Mouse (Mus musculus) left cerebral cortex, adult 2 months (tissue): ENCODE measurements around the gene Bola2. TPM values are rescaled to one million over a fixed set of nuclear protein-coding genes. Genes with fewer than 3 reads are reported as not detected.
"Not testable (repeated sequence)": the region's sequence is repeated elsewhere in the genome, so short reads cannot be mapped to it uniquely, and the experiment has no call there.

Source experiments
- DNase-seq, 2 experiments: peaks; one replicate each; pipeline ENCODE4 v3.0.0; 2021 to 2022; ENCODE audit warnings: low spot score in 2 of 2, mixed read lengths in 1 of 2; ENCODE audit errors: extremely low spot score in 1 of 2
- H3K27ac ChIP-seq: fragments of 200-600 bp; 2 replicates; pipeline ENCODE4 v1.8.1; 2022
- H3K4me3 ChIP-seq: fragments of 200-600 bp; 2 replicates; pipeline ENCODE4 v1.8.1; 2022
- CTCF ChIP-seq: fragments of 200-600 bp; IDR thresholded peaks from 2 replicates; pipeline ENCODE4 v1.8.1; 2022; ENCODE audit warnings: antibody characterized with exemption, mild to moderate bottlenecking, moderate library complexity
- intact Hi-C: fragments of 180-260 bp; cut with DNase I; formaldehyde crosslinking; loops from one replicate; pipeline ENCODE4 v1.15.1; 2025
- total RNA-seq, 2 experiments: library from RNA; stranded (reverse); gene quantifications; 2 replicates each; pipeline ENCODE4 v1.2.3; 2021

The Bola2 gene
- total RNA-seq, 2 experiments from 2014 or later: 100 to 106 TPM

- DNase-seq: no peak
- no peak for TF ChIP-seq CTCF
- no peak overlapping the region for H3K4me3 ChIP-seq
- H3K27ac ChIP-seq: no peak overlapping the region
- intact Hi-C loops: no loop called here
These were observed 27.6 kb upstream of the Bola2 start for GRCm38 (mm10) chr7:126667495-126668090.

GRCm38 (mm10) chr7:126668452-126668851 is 26.7 kb upstream of the Bola2 start:
- no peak for TF ChIP-seq CTCF
- H3K27ac ChIP-seq: no peak overlapping the region
- intact Hi-C loops: no loop called here
- no peak for DNase-seq
- no peak overlapping the region for H3K4me3 ChIP-seq

GRCm38 (mm10) chr7:126670152-126670551 is 25.0 kb upstream of the Bola2 start:
- intact Hi-C loops: no loop called here
- no peak overlapping the region for H3K27ac ChIP-seq
- H3K4me3 ChIP-seq: no peak overlapping the region
- no peak for TF ChIP-seq CTCF
- no peak for DNase-seq

GRCm38 (mm10) chr7:126672111-126672510 is 23.1 kb upstream of the Bola2 start:
- TF ChIP-seq CTCF: no peak
- DNase-seq: no peak
- no peak overlapping the region for H3K4me3 ChIP-seq
- no peak overlapping the region for H3K27ac ChIP-seq
- intact Hi-C loops: no loop called here

GRCm38 (mm10) chr7:126675104-126675503 is 20.1 kb upstream of the Bola2 start:
- no peak for DNase-seq
- TF ChIP-seq CTCF: no peak
- no peak overlapping the region for H3K4me3 ChIP-seq
- no peak overlapping the region; the same call in 1 of the 2 replicates for H3K27ac ChIP-seq
- intact Hi-C loops: no loop called here

- DNase-seq: no peak
- Histone ChIP-seq H3K27ac (peak within 1 kb of the TSS; percentile 63), H3K4me3 (peak within 1 kb of the TSS; percentile 26)
- no peak; the same call in 1 of the 2 replicates for TF ChIP-seq CTCF
- intact Hi-C loops: no loop called here
These were observed 19.0 kb upstream of the Bola2 start, which contains the start of gene Sult1a1 for GRCm38 (mm10) chr7:126676207-126676606. Gene Sult1a1, minus strand, starts transcription at chr7:126676432.

GRCm38 (mm10) chr7:126676631-126677220 is 18.5 kb upstream of the Bola2 start:
- intact Hi-C loops: no loop called here
- DNase-seq: no peak
- Histone ChIP-seq H3K27ac (no peak overlapping the region), H3K4me3 (no peak overlapping the region)
- no peak for TF ChIP-seq CTCF

GRCm38 (mm10) chr7:126678545-126679341 is 16.5 kb upstream of the Bola2 start:
- no peak overlapping the region for H3K4me3 ChIP-seq
- DNase-seq: no peak
- no peak for TF ChIP-seq CTCF
- intact Hi-C loops: no loop called here
- H3K27ac ChIP-seq: no peak overlapping the region

- no peak overlapping the region for H3K27ac ChIP-seq
- TF ChIP-seq CTCF: no peak
- no peak overlapping the region for H3K4me3 ChIP-seq
- DNase-seq: no peak
- intact Hi-C loops: no loop called here
These were observed 15.5 kb upstream of the Bola2 start for GRCm38 (mm10) chr7:126679683-126680082.

- intact Hi-C loops: no loop called here
These were observed 14.0 kb upstream of the Bola2 start for GRCm38 (mm10) chr7:126681221-126681620.

GRCm38 (mm10) chr7:126688156-126688555 is 7.0 kb upstream of the Bola2 start:
- H3K4me3 ChIP-seq, intact Hi-C loops: not testable (repeated sequence)

More at GRCm38 (mm10) chr7:126681221-126681620, 14.0 kb upstream of the Bola2 start:
- Histone ChIP-seq H3K4me3 (no peak overlapping the region), H3K27ac (no peak overlapping the region)
- TF ChIP-seq CTCF: no peak
- no peak for DNase-seq

GRCm38 (mm10) chr7:126689021-126689420 is 6.2 kb upstream of the Bola2 start:
- H3K27ac ChIP-seq: no peak overlapping the region
- TF ChIP-seq CTCF: no peak
- H3K4me3 ChIP-seq: no peak overlapping the region
- intact Hi-C loops: no loop called here
- DNase-seq: no peak

More at GRCm38 (mm10) chr7:126688156-126688555, 7.0 kb upstream of the Bola2 start:
- DNase-seq, H3K27ac ChIP-seq: not testable (repeated sequence)
